Mouse (Mus musculus): ENCODE measurements around the gene 1700019N19Rik.

DNA sequence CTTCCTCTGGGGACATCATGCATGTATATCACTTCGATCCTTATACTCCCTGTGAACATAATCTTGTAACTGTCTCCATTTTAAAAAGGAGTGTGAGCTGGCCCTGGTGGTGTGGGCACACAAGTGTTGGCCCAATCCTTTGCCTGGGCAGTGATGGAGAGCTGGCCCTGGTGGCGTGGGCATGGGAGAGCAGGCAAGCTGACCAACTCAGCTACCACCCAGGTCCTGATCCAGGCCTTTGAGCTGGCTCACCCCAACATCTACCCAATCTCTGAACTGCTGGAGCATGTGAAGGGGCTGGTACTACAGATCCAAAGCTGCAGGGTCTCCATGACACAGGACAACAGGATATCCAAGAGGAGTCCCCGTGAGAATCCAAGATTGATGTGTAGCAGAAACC, 29.0 kb upstream of the 1700019N19Rik start:
- TF ChIP-seq CTCF (IDR thresholded peaks at IDR 0.05; ENCODE audit: borderline replicate concordance, control insufficient read depth, extremely low read depth, insufficient read depth, low read length, poor library complexity) = no peak
- TF ChIP-seq POLR2A (IDR thresholded peaks at IDR 0.05; ENCODE audit: control insufficient read depth, extremely low read depth, insufficient read depth, low read length, poor library complexity) = no peak

All from thymus, adult 2 months (tissue).